In genomic region chr19:25306277-25306676, GRCm38 (mm10) we compare ENCODE assay signal across 12 mouse cellular contexts.
DNase-seq lines count a peak whose midpoint lies in the region; ATAC-seq lines count a peak whose summit lies in the region.
"Had no signal": no experiment of that assay in that cellular context is flagged by ENCODE, and none has a peak within 500 bp of the region (broad histone marks: within the 10 kb centered on the region; RNA-seq: fewer than 3 reads in every experiment).

No protein-coding gene starts in this region.

- peak; percentile 4 for DNase-seq in CD4-positive, CD25-positive, alpha-beta regulatory T cell, adult 2 months (ENCODE audit: low read depth, low spot score)
- peak; percentile 26 for DNase-seq in limb, embryonic 11.5 days (ENCODE audit: low spot score)
- no peak for DNase-seq in limb, embryonic 10.5 days (ENCODE audit: low spot score)
- DNase-seq in 416B (ENCODE audit: low read depth) (peak; percentile 23), MN1 (ENCODE audit: low spot score) (no peak)
- DNase-seq in frontal cortex, postnatal 36 days (ENCODE audit: low spot score in 2 of 2): no peak
- DNase-seq: cerebellum, adult 11 months; lung, postnatal 36 days had no signal

- 65% methylated on average over 9 of the region's 9 CpGs for WGBS in limb, embryonic 11.5 days
- 60% methylated on average over 9 of the region's 9 CpGs for WGBS in limb, embryonic 10.5 days

- H3K4me2 ChIP-seq in limb, embryonic 11.5 days (ENCODE audit: low read depth, severe bottlenecking): no peak overlapping the region
- H3K4me2 ChIP-seq: embryonic facial prominence, embryonic 13.5 days had no signal

- H3K4me3 ChIP-seq in limb, embryonic 11.5 days (ENCODE audit: low read depth, low read length): no peak overlapping the region
- no peak overlapping the region for H3K4me3 ChIP-seq in limb, embryonic 10.5 days
- H3K4me3 ChIP-seq: embryonic facial prominence, embryonic 13.5 days; myocyte had no signal

- no peak for ATAC-seq in CD4-positive, CD25-positive, alpha-beta regulatory T cell, adult 4 months
- no peak for ATAC-seq in limb, embryonic 11.5 days (ENCODE audit: insufficient number of reproducible peaks, low FRiP score, low TSS enrichment, low read depth)
- ATAC-seq in common myeloid progenitor, adult 5-6 weeks (replicated peaks; ENCODE audit: low read depth, poor library complexity, severe bottlenecking): peak; percentile 66

- no peaks in the 10 kb centered on the region for H3K36me3 ChIP-seq in limb, embryonic 11.5 days (ENCODE audit: control insufficient read depth, insufficient read depth, low read length)
- H3K36me3 ChIP-seq in limb, embryonic 10.5 days: no peaks in the 10 kb centered on the region
- H3K36me3 ChIP-seq: embryonic facial prominence, embryonic 13.5 days had no signal

- no peak overlapping the region for H3K9ac ChIP-seq in limb, embryonic 11.5 days (ENCODE audit: low read length)
- H3K9ac ChIP-seq: embryonic facial prominence, embryonic 13.5 days had no signal

- no peaks in the 10 kb centered on the region for H3K9me3 ChIP-seq in limb, embryonic 11.5 days (ENCODE audit: control insufficient read depth, low read length)
- no peaks in the 10 kb centered on the region for H3K9me3 ChIP-seq in limb, embryonic 10.5 days (replicated peaks)
- H3K9me3 ChIP-seq: embryonic facial prominence, embryonic 13.5 days had no signal

- no peaks in the 10 kb centered on the region for H3K27me3 ChIP-seq in limb, embryonic 11.5 days (ENCODE audit: control insufficient read depth, insufficient read depth, low read length)
- H3K27me3 ChIP-seq in limb, embryonic 10.5 days (ENCODE audit: low read depth, poor library complexity, severe bottlenecking): no peaks in the 10 kb centered on the region
- H3K27me3 ChIP-seq: embryonic facial prominence, embryonic 13.5 days had no signal

- H3K27ac ChIP-seq in limb, embryonic 11.5 days (replicated peaks; ENCODE audit: low read depth, low read length): no peak overlapping the region
- no peak overlapping the region for H3K27ac ChIP-seq in limb, embryonic 10.5 days
- H3K27ac ChIP-seq: embryonic facial prominence, embryonic 13.5 days had no signal

- no peaks in the 10 kb centered on the region for H3K4me1 ChIP-seq in limb, embryonic 11.5 days (ENCODE audit: control insufficient read depth, insufficient read depth, low read length)
- H3K4me1 ChIP-seq in limb, embryonic 10.5 days: peaks cover 9% of the 10 kb centered on the region; the same call in 1 of the 2 replicates

Comparison
In these comparisons a context has a peak if more than half of its experiments do, and no peak if none do; other contexts are left out.
1. DNase-seq: peak in CD4-positive, CD25-positive, alpha-beta regulatory T cell, adult 2 months (single experiment), limb, embryonic 11.5 days (single experiment) and 416B (single experiment); none in limb, embryonic 10.5 days (single experiment), frontal cortex, postnatal 36 days (0 of 2) and MN1 (single experiment).